ENCODE assay signal across 8 mouse cellular contexts in genomic region chr7:34655086-34655839, GRCm38 (mm10). TPM values are rescaled to one million over a fixed set of nuclear protein-coding genes. Genes with fewer than 3 reads are reported as not detected.
DNase-seq lines count a peak whose midpoint lies in the region; ATAC-seq and TF ChIP-seq lines count a peak whose summit lies in the region.

No protein-coding gene starts in this region.

- H3K9me3 ChIP-seq in lung, embryonic 15.5 days: no peaks in the 10 kb centered on the region

- TF ChIP-seq CTCF in cerebellum, adult 2 months (IDR thresholded peaks at IDR 0.05; ENCODE audit: borderline replicate concordance, insufficient read depth, low read depth, low read length): peak; percentile 48

- H3K27me3 ChIP-seq in cerebellum, adult 2 months (ENCODE audit: control insufficient read depth, insufficient read depth, low read length): no peaks in the 10 kb centered on the region
- peaks cover 6% of the 10 kb centered on the region; the same call in 1 of the 2 replicates for H3K27me3 ChIP-seq in lung, embryonic 15.5 days

- ATAC-seq in frontal cortex, adult (ENCODE audit: low TSS enrichment): peak; percentile 83
- ATAC-seq in hematopoietic stem cell, adult 5-6 weeks (replicated peaks in 1 of 2; ENCODE audit: insufficient read depth in 1 of 2, low FRiP score in 2 of 2, low TSS enrichment in 1 of 2, low read depth in 1 of 2, poor library complexity in 2 of 2, severe bottlenecking in 2 of 2): peak; percentile 54 to 77; a peak in 3 of 4 replicates
- ATAC-seq in lung, embryonic 15.5 days (ENCODE audit: borderline replicate concordance, extremely low read depth, low FRiP score, low TSS enrichment): peak; percentile 78

- DNase-seq in MN1 (ENCODE audit: low spot score): peak; percentile 93
- peak; percentile 93 to 94 for DNase-seq in cerebellum, adult 2 months
- DNase-seq in layer of hippocampus, adult 9-11 months: peak; percentile 83
- DNase-seq in retina, adult 2 months (ENCODE audit: low read depth, low spot score): peak; percentile 80
- peak; percentile 84 for DNase-seq in thymus, postnatal 4 days

- peak overlapping the region; percentile 87 for H3K27ac ChIP-seq in cerebellum, adult 2 months (ENCODE audit: insufficient read depth, low read length)
- H3K27ac ChIP-seq in lung, embryonic 15.5 days: peak overlapping the region; percentile 99

- peak; percentile 31; the same call in 1 of the 2 replicates for TF ChIP-seq POLR2A in cerebellum, adult 2 months (IDR thresholded peaks at IDR 0.05; ENCODE audit: borderline replicate concordance, insufficient read depth, low read length)

- no peaks in the 10 kb centered on the region for H3K36me3 ChIP-seq in lung, embryonic 15.5 days

- no peaks in the 10 kb centered on the region for H3K4me1 ChIP-seq in cerebellum, adult 2 months (ENCODE audit: control insufficient read depth, insufficient read depth, low read length)
- peaks cover 14% of the 10 kb centered on the region for H3K4me1 ChIP-seq in lung, embryonic 15.5 days

- peak overlapping the region; percentile 92 for H3K9ac ChIP-seq in lung, embryonic 15.5 days

- H3K4me3 ChIP-seq in cerebellum, adult 2 months (replicated peaks; ENCODE audit: insufficient read depth, low read depth, low read length): peak overlapping the region; percentile 93
- peak overlapping the region; percentile 87 for H3K4me3 ChIP-seq in lung, embryonic 15.5 days

- H3K4me2 ChIP-seq in lung, embryonic 15.5 days: peak overlapping the region; percentile 94

- under 1% methylated on average over 60 of the region's 74 CpGs for WGBS in cerebellum, adult 2 months
- under 1% methylated on average over 53 of the region's 74 CpGs for WGBS in lung, embryonic 15.5 days

RNA-seq across cellular contexts. Expression of gene Kctd15, which starts 1.3 kb away (rescaled TPM):
- 16.5 and 17.5 TPM in 2 replicates for polyA plus RNA-seq in cerebellum, adult 2 months (2012; rRNA removed)
- total RNA-seq in hematopoietic stem cell, adult 5-6 weeks (2017): 1.3 TPM in 1 of 2 replicates, not detected in the other
- 17.3 and 18.4 TPM in 2 replicates for polyA plus RNA-seq in lung, embryonic 15.5 days (2015; fragmentation: Nextera tagmentation; extraction: Ambion mirVana)

Comparison
In these comparisons a context has a peak if more than half of its experiments do, and no peak if none do; other contexts are left out.
1. Peak in every context shown above with its lines: DNase-seq, ATAC-seq, H3K4me3 ChIP-seq and H3K27ac ChIP-seq.